Mouse (Mus musculus) adrenal gland, postnatal 10 days (tissue): ENCODE results near the gene P3h2. TPM values are rescaled to one million over a fixed set of nuclear protein-coding genes. Genes with fewer than 3 reads are reported as not detected.

ENCODE experiments used
- DNase-seq: peaks from one replicate; pipeline ENCODE4 v3.0.0; 2021; ENCODE audit warnings: mixed read lengths
- long read RNA-seq, 2 experiments: library from polyadenylated mRNA; stranded (forward); transcript quantifications; one replicate each; pipeline ENCODE4 v2.0.0; 2021
- total RNA-seq, 2 experiments: library from RNA; stranded (reverse); gene quantifications; 2 replicates each; pipeline ENCODE4 v1.2.3; 2021

Gene P3h2
- total RNA-seq: 1 to 10 TPM; 4.7 to 5.0 TPM
- long read RNA-seq, experiment 1: 0 reads
- long read RNA-seq, experiment 2, transcript P3h2-201 (15 exons, 3,283 nt): major isoform, 16 of 17 reads
- long read RNA-seq, experiment 2, partial matches to known transcripts: 0 of 17 reads
- long read RNA-seq, experiment 2, other reads (novel, unspliced or antisense): 1 of 17 reads

DNA sequence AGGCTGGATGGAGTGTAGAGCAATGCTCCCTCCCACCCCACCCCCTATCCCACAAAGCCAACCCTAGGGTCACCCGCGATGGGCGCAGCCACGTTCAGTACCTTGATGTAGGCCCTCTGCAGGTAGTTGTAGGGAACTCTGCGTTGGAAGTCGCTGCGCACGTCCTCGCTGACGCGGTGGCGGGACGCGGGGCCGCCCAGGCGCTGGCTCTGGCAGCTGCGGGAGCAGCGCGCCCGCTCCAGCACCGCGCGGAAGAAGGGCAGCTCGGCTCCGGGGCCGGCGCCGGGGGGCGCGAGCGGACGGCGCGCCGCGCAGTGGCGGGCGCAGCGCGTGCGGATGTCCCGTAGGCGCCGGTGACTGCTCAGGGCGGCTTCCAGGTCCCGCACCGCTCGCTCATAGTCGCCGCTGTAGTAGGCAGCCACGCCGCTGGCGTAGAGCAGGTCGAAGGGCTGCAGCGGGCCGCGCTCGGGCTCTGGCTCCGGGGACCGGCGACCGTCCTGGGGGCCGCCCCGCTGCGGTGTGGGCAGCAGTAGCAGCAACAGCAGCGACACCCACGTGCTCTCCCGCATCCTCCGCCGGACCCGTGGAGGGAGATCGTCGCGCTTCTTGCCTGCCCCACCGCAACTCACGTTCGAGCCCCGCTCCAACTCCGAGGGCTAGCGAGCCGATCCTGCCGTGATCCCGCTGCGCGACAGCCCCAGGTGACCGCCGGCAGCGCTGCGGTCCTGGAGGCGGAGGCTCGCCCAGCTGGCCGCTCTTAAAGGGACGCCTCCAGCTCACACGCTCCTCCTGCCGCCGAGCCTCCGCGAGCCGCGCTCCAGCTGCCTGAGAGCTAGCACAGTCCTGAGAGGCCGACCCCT lies at the start of gene P3h2:
P3h2 (minus strand) TSS at position 670 of the 860 bp plus-strand sequence.
- DNase-seq: peak; percentile 79

DNA sequence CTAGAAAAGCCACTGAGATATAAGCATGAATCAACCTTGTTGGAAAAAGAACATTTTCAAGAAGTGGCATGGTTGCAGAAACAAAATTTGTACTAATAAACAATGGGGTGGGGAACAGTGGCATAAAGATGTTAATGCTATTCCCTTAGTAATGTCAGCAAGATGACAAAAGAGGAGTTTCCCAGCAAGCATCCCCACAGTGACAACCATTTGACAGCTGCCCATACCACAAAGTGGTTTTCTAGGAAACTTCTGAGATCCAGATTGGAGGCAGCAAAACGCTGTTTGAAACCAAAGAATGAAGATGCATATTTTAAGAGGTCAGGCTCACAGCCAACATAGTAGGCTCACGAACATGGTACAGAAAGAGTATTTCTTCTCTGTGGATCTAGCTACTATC lies 46.7 kb upstream of the P3h2 start:
- no peak for DNase-seq

DNA sequence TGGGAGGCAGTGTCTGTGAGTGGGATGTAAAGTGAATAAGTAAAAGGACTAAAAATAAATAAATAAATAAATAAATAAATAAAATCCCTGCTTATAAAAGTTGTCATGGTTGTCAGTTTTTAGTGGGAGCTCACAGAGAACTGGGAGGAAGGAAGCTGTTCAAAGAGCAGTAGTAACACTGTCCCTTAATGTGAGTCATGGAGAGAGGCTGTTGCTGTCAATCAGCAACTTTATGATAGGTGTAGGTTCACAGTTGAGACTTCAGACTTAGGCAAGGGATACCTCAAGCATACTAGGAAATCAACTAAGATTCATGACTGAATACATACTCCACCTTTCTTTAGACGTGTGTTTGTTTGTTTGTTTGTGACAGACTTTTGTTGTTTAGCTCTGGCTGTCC lies 45.4 kb upstream of the P3h2 start:
- DNase-seq: no peak

DNA sequence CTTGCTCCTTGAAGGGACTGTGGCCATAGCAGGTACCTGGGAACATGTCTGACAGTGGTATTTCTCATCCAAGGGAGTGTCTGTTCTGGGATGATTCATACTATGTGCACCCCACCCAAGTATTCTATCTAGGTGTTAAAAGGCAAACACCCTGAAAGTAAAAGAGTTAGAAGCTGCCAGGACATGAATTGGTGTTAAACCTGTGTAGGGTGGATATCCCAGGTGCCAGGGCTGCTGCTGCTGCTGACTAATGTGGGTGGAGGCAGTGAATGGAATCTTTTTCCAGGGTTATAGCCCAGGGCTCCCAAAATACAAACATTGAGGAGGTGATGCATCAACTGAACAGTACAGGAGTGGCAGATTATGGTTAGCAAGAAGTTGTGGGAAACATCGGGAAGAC lies 41.3 kb upstream of the P3h2 start:
- DNase-seq: no peak

DNA sequence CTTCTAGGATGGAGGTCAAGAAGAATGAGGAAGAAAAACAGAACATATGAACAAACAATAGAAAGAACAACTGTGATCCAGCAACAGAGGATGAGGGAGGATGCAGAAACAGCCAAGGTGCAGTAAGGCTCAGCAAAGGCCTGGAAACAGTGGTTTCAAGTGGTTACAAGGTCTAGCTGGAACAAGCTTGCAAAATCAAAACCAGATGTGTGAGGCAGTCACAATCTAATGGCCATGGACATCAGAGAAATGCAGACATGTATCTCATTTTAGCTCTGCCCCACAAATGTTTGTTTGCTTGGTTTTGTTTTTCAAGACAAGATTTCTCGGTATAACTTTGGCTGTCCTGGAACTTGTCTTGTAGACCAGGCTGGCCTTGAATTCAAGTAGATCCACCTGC lies 25.5 kb upstream of the P3h2 start:
- no peak for DNase-seq

DNA sequence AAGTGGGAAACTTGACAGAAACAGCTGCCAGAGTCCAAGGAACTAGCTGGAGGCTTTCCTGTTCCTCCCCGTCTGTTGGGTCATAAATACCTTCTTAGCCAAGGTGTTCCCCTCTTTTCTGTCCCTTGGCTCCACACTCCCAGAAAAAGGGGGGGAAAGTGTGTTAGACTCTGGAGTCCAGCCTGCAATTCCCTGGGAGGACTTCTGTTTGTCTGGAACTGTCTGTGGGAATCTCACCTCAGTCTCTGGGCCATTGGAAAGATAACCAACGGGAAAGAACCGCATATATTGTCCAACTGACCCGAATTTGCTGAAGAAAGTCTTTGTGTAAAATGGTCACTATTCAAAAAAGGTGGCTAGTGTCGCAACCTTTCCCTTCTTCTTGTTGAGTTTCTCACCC lies 1.0 kb upstream of the P3h2 start:
- peak; percentile 6 for DNase-seq

DNA sequence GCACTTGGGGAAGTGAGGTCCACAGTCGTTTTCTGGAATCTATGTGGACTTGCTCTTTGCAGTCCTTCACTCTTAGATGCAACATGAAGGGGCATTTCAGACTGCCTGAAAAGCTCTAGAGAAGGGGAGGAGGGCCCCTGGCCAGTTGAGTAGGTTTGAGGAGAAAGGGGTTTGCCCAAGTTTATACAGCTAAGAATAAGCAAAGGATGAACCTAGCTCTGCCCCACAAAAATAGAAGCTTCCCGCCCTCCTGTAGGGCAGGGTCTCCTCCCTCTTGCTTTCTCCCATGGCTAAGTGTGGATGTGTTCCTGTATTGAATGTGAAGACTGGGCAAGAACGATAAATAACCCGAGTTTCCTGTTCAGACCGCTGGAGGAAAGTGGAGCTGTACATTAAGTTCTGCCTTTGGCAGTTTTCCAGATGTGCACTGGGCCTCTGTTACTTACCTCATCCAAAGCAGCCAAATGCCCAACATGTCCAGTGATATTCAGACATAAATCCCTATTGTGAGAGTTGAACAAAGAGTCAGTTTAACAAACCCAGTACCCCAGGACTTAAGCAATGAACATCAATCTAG lies 545 bp upstream of the P3h2 start:
- peak; percentile 10 for DNase-seq

DNA sequence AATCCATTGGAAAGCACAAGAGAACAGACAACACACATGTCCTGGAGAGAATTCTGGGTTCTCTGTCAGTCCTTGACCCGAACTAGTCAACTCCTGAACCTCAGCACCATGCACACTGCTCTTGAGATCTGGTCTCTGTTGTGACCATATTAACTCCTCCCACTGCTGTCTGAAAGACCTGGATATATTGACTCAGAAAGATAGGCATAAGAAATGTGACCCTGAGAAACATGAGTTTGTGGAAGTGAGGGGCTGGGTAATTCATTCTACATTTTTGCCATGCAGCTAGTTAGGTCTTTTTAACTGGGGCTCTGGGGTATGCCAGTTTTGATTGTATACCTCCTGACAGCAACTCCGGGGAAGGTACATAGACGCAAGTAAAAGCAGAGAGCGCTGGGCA lies 1.3 kb downstream of the P3h2 start:
- no peak for DNase-seq

DNA sequence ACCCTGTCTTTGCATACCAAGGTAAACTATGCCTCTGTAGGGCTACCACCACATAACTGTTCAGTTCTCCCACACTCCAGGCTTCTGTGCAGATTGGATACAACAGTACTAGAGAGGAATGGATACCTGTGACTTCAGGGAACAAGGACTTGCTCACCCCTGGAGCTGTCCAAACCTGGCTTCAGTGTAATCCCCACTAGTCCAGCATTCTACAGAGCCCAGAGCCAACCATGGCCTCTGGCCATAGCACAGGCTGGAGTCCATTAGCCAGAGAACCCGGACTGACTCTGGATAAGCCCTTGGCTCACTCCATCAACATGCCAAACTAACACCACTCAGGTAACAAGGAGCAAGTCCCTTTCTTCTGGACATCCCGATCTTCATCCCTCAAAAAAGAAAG lies 2.7 kb downstream of the P3h2 start:
- DNase-seq: no peak

DNA sequence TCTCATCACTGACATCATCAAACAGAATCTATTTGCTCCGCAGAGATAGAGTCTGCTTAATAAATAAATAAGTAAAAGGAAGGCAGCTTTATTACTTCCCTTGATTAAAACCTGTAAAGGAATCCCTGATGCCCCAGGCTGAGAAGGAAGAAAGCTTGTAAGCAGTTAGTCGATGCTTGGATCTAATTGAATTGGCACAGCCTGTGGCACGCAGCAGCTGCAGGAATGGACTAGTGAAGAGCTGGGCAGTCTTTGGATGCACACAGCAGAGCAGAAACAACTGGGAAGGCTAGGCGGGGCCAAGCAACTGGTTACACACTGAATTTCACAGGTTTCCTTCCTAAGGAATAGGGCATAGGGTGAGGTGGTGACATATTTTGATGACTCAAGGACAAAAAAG lies 5.4 kb downstream of the P3h2 start:
- DNase-seq: no peak

DNA sequence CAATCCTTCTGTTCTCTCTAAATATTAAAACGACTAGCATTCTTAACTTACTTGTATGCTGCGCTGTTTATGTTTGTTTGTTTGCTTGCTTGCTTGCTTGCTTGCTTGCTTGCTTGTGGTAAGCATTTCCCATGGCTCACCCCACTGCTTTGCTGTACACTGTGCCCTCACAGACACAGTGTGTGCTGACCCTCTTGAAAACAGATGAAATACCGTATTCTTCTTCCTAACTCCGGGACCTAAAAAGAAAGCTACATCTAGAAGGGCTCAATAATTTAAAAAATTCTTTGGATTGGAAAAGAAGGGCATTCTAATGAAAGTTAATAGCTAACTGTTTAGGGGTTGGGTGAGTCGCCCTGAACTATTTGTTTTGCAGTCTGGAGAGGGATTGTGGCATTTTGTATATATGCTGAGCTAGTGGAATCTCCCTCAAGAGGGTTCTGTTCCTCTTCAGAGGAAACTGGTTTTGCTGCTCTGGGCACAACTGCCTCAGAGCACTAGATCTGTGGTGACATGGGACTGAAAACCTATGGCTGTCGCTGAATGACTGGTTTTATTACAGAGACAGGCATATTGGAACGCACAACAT lies 9.8 kb downstream of the P3h2 start:
- no peak for DNase-seq

DNA sequence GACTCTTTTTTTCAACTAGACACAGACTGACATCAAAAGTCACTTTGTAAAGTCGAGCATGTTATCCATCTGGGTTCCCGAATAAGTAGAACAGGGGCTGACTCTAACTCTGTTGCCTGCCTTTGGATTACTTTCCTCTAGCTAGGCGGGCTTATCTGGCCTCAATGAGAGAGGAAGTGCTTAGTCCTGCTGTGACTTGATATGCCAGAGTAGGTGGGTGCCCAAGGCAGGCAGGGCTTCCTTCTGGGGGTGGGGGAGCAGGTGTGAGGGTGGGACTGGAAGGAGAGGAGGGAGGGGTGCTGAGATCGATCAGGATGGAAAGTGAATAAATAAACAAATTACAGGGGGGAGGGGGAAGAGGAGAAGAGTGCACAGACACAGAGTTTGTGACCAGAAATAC lies 11.7 kb downstream of the P3h2 start:
- no peak for DNase-seq

DNA sequence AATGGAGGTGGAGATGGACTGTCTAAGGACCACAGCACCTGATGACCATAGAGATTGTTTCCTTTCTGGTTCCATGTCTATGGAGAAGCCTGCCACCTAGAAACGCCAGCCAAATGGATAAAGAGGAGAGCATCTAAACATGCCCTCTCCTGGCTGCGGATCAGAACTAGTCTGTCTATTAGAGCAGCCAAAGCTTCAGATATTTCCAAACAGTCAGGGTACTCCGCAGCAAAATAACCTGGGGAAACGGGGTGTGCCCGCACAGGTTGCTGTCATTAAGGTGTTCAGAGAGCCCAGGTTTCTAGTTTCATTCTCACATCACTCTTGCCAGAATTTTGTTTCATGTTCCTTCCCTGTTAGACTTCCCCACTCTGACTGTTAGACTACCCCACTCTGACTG lies 16.6 kb downstream of the P3h2 start:
- DNase-seq: no peak

DNA sequence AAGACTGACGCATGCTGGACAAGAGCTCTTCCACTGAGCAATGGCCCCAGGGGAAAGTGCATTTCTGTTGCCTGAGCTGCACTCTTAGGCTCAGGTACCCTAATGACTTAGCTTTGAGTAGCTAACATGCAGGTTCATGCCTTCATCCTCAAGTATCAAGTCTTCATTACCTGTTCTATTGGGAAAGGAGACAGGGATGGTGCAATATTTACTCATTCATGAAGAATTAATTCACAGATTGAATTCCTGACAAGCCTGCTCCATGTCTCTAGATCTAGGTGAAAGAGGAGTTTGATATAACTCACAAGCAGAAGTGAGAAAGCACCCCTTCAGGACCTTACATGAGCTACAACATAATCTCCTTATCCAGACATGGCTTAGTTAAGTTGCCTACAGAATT lies 17.3 kb downstream of the P3h2 start:
- no peak for DNase-seq

DNA sequence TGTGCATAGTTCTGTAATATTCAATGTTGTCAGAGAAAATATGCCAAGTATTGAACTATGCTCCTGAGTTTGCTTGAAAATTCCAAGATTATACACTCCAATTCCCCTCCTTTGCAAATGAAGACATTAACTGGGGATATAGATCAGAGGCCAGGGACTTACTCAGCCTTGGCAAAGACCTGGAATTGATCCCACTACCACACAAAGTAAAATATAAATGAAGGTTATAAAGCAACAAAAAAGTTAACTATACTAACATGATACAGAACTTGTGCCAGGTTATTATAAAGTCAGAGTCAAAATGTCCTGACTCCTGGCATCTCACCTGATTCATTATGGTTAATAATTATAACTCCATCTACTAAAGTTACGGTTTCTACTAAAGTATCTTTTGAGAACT lies 18.6 kb downstream of the P3h2 start:
- no peak for DNase-seq

DNA sequence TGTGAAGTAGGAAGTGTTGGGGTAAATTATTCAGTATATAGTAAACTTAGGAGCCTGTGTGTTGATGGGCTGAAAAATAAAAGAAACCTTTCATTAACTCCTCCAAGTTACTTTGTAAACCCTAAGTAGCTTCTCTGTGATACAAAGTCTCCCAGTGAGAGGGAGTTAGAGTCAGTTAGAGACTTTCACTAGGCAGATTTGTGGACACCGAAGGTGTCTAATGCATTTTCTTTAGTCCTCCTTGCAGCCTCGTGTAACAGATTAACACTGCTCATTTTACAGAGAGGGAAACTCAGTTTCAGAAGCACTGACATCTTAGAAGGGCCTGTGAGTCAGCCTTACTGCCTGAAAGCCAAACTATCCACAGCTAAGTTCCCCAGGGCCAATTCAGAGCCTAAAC lies 20.4 kb downstream of the P3h2 start:
- DNase-seq: no peak

DNA sequence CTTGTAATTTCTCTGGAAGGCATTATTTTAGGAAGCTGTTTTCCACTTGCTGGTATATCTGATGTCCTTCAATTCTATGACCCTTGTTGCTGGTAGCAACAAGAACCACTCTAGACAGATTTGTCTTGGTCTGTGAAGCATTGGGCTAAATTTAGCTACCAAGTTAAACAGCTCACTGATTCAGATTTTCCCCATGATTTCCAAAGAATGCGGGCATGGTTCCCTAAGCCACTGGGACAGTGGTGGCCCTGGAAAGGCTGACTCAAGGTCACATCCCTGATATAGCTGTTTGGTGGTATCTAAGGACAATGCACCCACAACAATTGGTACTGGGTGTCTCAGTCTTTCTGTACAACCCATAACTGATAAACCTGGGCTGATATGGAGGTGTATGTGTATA lies 22.8 kb downstream of the P3h2 start:
- DNase-seq: peak; percentile 62

DNA sequence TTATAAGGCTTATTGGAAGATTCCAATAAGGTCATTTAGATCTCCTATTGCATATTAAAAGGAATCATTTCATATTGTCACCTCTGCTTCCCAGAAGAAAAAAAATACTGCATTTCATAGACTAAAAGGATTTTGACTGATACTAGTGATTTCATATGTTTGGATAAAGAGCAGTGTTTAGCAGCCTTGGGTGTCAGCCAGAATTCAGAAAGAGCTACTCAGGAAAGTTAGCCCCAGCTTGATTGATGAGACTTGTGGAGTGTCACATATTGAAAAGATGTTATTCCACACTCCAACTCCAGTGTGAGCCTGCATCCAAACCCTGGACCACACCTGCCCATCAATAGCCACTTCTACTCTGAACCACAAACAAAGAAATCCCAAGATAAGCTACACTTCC lies 23.2 kb downstream of the P3h2 start:
- DNase-seq: peak; percentile 19

DNA sequence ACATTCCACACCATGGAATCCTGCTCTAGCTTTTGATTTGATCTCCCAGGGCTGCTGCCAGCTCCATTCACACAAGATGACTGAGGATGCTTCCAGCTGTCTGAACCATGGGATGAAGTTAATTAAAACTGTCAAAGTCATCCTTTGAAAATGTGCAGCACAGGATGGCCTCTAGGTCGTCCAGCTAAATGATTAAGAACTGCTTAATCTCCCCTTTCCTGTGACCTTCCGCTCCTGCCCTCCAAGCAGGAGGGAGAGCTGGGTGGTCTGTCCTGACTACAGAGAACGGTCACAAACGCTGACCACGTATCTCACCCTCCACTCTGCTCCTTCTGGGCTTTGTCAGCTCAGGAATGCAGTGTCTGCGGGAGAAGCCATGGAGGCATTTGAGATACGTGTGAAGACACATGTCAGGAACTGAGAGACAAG lies 26.6 kb downstream of the P3h2 start:
- DNase-seq: no peak

DNA sequence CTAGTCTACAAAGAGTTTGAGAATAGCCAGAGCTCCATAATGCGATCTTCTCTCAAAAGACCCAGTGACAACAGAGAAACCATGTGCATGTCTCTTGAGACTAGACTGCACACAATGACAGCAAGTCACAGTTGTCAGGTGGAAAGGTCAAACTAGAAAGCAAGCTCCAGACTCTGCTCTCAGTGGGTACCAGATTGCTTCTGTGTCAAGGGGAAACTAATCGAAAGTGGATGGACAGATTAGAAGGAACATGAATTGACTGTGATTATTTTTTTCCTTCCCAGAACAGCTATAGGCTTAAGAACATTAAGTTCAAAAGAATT lies 27.5 kb downstream of the P3h2 start:
- no peak for DNase-seq

DNA sequence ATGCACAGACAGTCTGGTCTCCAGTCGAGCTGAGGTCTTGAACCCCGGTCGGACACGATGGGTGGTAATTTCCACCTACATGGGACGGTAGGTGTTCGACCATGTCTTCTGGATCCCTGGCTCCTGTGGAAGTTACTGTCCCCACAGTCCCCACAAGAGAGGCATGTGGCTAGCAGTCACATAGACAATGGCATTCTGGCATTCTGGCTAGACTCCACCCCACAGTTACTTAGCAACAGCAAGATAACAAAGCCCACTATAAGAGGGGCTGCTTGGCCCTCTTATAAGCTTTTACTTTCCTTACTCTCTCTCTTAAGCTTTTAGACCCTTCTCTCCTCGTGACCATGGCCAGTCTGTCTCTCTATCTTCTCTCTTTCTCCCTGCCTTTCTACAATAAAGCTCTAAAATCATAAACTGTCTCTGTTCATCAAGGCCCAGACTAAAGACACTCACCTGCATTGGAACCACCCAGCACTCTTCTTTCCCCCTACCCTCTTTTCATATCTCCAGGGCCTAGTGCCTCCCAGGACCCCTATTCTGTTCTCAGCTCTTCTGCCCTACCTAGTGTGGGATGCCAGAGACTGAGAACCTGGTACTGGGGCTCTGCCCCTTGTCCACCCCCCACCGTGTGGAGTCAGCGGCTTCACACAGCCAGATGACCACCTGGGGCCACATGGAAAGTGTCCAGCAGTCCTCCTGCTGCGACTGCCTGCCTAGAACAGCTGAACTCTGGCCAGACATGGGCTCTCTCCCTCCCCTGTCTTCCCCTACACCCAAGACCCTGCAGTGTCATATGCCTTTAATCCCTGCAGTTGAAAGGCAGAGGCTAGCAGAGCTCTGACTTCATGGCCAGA lies 28.1 kb downstream of the P3h2 start:
- DNase-seq: no peak

DNA sequence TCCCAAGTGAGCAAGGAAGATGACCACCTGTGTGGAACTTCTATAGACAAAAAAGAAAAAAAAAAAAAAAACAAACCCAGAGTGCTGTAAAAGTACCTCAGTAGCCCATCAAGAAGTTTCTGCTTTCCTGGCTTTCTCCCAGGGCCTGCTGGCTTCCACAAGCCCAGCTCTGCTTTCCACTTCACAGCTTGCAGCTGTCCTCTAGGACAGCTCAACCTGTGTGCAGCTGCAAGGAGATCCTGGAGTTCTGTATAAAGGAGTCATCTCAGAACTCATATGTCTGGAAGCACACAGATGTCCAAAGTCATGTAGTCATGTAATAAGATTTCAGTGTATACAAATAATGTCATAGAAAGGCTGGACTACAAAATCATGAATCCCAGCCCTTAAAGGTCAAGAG lies 30.5 kb downstream of the P3h2 start:
- no peak for DNase-seq

DNA sequence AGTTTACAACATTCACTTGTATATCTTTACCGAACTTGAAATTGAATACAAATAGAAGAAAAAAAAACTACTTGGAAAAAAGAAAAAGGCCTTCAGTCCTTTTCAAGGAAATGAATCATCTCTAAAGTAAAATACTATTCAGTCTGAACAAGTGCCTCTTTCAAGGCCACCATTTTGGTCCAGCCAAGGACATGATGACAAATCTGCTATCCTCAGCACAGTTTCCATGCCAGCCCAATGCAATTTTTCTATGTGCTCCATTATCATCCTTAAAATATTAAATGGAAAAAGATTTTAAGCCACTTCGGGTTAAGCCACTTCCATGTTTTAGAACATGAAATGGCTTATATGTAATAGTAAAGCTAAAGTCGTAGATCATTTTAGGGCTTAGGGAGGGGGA lies 35.2 kb downstream of the P3h2 start:
- peak; percentile 20 for DNase-seq
